Mouse (Mus musculus) myocyte (in vitro differentiated cells): ENCODE results near the gene Cds1.

Experiments
- CEBPB ChIP-seq: IDR thresholded peaks from 2 replicates; pipeline ENCODE4 v1.6.1; 2011; ENCODE audit warnings: mild to moderate bottlenecking, moderate library complexity; ENCODE audit not compliant: poor library complexity, insufficient read depth, severe bottlenecking
- MYOD1 ChIP-seq, 3 experiments: IDR thresholded peaks; one replicate each; pipeline ENCODE4 v1.6.1; 2011; ENCODE audit warnings: control low read depth in 2 of 3, low read depth in 2 of 3, mild to moderate bottlenecking in 2 of 3, moderate library complexity in 1 of 3; ENCODE audit not compliant: insufficient read length in 2 of 3, control insufficient read depth in 1 of 3
- MYOG ChIP-seq, 3 experiments: IDR thresholded peaks; one replicate each; pipeline ENCODE4 v1.6.1; 2011; ENCODE audit warnings: control low read depth in 2 of 3, low read depth in 2 of 3, mild to moderate bottlenecking in 2 of 3; ENCODE audit not compliant: insufficient read length in 2 of 3, control insufficient read depth in 1 of 3, insufficient read depth in 1 of 3
- POLR2A ChIP-seq: IDR thresholded peaks from one replicate; pipeline ENCODE4 v1.6.1; 2011; ENCODE audit warnings: low read depth, mild to moderate bottlenecking, control low read depth, moderate library complexity; ENCODE audit not compliant: insufficient read length
- POLR2AphosphoS2 ChIP-seq: IDR thresholded peaks from one replicate; pipeline ENCODE4 v1.6.1; 2011; ENCODE audit warnings: low read depth, control low read depth; ENCODE audit not compliant: insufficient read length
- REST ChIP-seq: IDR thresholded peaks from one replicate; pipeline ENCODE4 v1.6.1; 2011; ENCODE audit warnings: mild to moderate bottlenecking, control low read depth, moderate library complexity; ENCODE audit not compliant: insufficient read depth, insufficient read length
- TCF12 ChIP-seq: IDR thresholded peaks from one replicate; pipeline ENCODE4 v1.6.1; 2011; ENCODE audit warnings: mild to moderate bottlenecking, control low read depth; ENCODE audit not compliant: poor library complexity, insufficient read depth, severe bottlenecking

GRCm38 (mm10) chr5:101866722-101867121 is 101.8 kb downstream of the Cds1 start:
- no peak for TF ChIP-seq MYOG (IDR thresholded peaks at IDR 0.05; ENCODE audit: control insufficient read depth in 1 of 3, insufficient read depth in 1 of 3, insufficient read length in 2 of 3, low read depth in 2 of 3)
- no peak for TF ChIP-seq POLR2AphosphoS2
- TF ChIP-seq POLR2A = no peak
- no peak for TF ChIP-seq TCF12
- TF ChIP-seq CEBPB = no peak
- no peak for TF ChIP-seq MYOD1 (IDR thresholded peaks at IDR 0.05; ENCODE audit: control insufficient read depth in 1 of 3, insufficient read length in 2 of 3, low read depth in 2 of 3)
- TF ChIP-seq REST = no peak
